Mouse (Mus musculus): ENCODE data around the gene Zfp324. TPM values are rescaled to one million over a fixed set of nuclear protein-coding genes. Genes with fewer than 3 reads are reported as not detected.
A peak's percentile ranks its signal among the peaks of the same experiment; 100 is the strongest.

Zfp324 gene
- polyA plus RNA-seq, 1 experiment from 2014 or later: 13.6 TPM

GRCm38 (mm10) chr7:12998851-12999250 lies 33.2 kb downstream of the Zfp324 start, which contains the start of gene Trim28:
TSS of gene Trim28 (plus strand) at chr7:12999114.
- ATAC-seq (ENCODE audit: low FRiP score, low read depth): no peak
- Histone ChIP-seq H3K9ac (no peak within 1 kb of the TSS), H3K4me3 (no peak within 1 kb of the TSS), H3K27me3 (no peaks in the 10 kb centered on the region), H3K9me3 (no peaks in the 10 kb centered on the region), H3K4me2 (no peak within 1 kb of the TSS), H3K4me1 (replicated peaks) (no peaks in the 10 kb centered on the region), H3K36me3 (peaks cover 6% of the 10 kb centered on the region; the same call in 1 of the 2 replicates), H3K27ac (replicated peaks) (no peak within 1 kb of the TSS)
- 87% methylated on average over 3 of the region's 3 CpGs for WGBS

GRCm38 (mm10) chr7:13001584-13001983 lies 35.9 kb downstream of the Zfp324 start:
- Histone ChIP-seq H3K36me3 (peaks cover 21% of the 10 kb centered on the region), H3K4me2 (no peak overlapping the region), H3K9me3 (no peaks in the 10 kb centered on the region), H3K9ac (no peak overlapping the region), H3K4me1 (replicated peaks) (0 out of 2 replicates have a peak, but pooled peaks cover 2% of the 10 kb centered on the region), H3K27ac (replicated peaks) (no peak overlapping the region), H3K4me3 (no peak overlapping the region), H3K27me3 (no peaks in the 10 kb centered on the region)
- no peak for ATAC-seq (ENCODE audit: low FRiP score, low read depth)
- 81% methylated on average over 1 of the region's 1 CpGs for WGBS

GRCm38 (mm10) chr7:13003380-13003779 lies 37.7 kb downstream of the Zfp324 start:
- Histone ChIP-seq H3K27me3 (no peaks in the 10 kb centered on the region), H3K9ac (no peak overlapping the region), H3K36me3 (peaks cover 33% of the 10 kb centered on the region), H3K4me3 (no peak overlapping the region), H3K4me2 (no peak overlapping the region), H3K9me3 (no peaks in the 10 kb centered on the region), H3K27ac (replicated peaks) (no peak overlapping the region), H3K4me1 (replicated peaks) (peaks cover 18% of the 10 kb centered on the region)
- ATAC-seq (ENCODE audit: low FRiP score, low read depth): no peak
- 78% methylated on average over 5 of the region's 5 CpGs for WGBS

GRCm38 (mm10) chr7:13006011-13006410 lies 40.4 kb downstream of the Zfp324 start:
- Histone ChIP-seq H3K9me3 (no peaks in the 10 kb centered on the region), H3K4me2 (no peak overlapping the region), H3K4me1 (replicated peaks) (peaks cover 31% of the 10 kb centered on the region), H3K36me3 (peaks cover 33% of the 10 kb centered on the region), H3K27me3 (no peaks in the 10 kb centered on the region), H3K4me3 (no peak overlapping the region), H3K9ac (no peak overlapping the region), H3K27ac (replicated peaks) (no peak overlapping the region)
- ATAC-seq (ENCODE audit: low FRiP score, low read depth): no peak
- WGBS: 85% methylated on average over 17 of the region's 17 CpGs

GRCm38 (mm10) chr7:13006531-13006930 lies 40.9 kb downstream of the Zfp324 start:
- 86% methylated on average over 10 of the region's 10 CpGs for WGBS
- Histone ChIP-seq H3K27ac (replicated peaks) (no peak overlapping the region), H3K4me2 (no peak overlapping the region), H3K36me3 (peaks cover 33% of the 10 kb centered on the region), H3K9ac (no peak overlapping the region), H3K4me3 (no peak overlapping the region), H3K4me1 (replicated peaks) (peaks cover 31% of the 10 kb centered on the region), H3K9me3 (no peaks in the 10 kb centered on the region), H3K27me3 (no peaks in the 10 kb centered on the region)
- ATAC-seq (ENCODE audit: low FRiP score, low read depth): no peak

- Histone ChIP-seq H3K9ac (peak overlapping the region; percentile 17; the same call in 1 of the 2 replicates), H3K9me3 (no peaks in the 10 kb centered on the region), H3K4me3 (peak overlapping the region; percentile 21), H3K4me1 (replicated peaks) (peaks cover 31% of the 10 kb centered on the region), H3K27ac (replicated peaks) (no peak overlapping the region), H3K27me3 (no peaks in the 10 kb centered on the region), H3K4me2 (peak overlapping the region; percentile 80), H3K36me3 (peaks cover 32% of the 10 kb centered on the region)
- no peak for ATAC-seq (ENCODE audit: low FRiP score, low read depth)
- 36% methylated on average over 57 of the region's 57 CpGs for WGBS
Measured at GRCm38 (mm10) chr7:13007341-13008092, 41.9 kb downstream of the Zfp324 start.

GRCm38 (mm10) chr7:13009143-13010004 lies 43.7 kb downstream of the Zfp324 start:
- WGBS: under 1% methylated on average over 42 of the region's 42 CpGs
- ATAC-seq (ENCODE audit: low FRiP score, low read depth): peak; percentile 89

GRCm38 (mm10) chr7:13010005-13010908 lies 44.6 kb downstream of the Zfp324 start, which contains the start of gene Zbtb45:
TSS of gene Zbtb45 (minus strand) at chr7:13010034.
- ATAC-seq (ENCODE audit: low FRiP score, low read depth): no peak
- Histone ChIP-seq H3K4me1 (replicated peaks) (peaks cover 31% of the 10 kb centered on the region), H3K9me3 (no peaks in the 10 kb centered on the region), H3K9ac (peak within 1 kb of the TSS; percentile 83), H3K4me2 (peak within 1 kb of the TSS; percentile 80), H3K27me3 (no peaks in the 10 kb centered on the region), H3K36me3 (peaks cover 19% of the 10 kb centered on the region), H3K4me3 (peak within 1 kb of the TSS; percentile 84), H3K27ac (replicated peaks) (peak within 1 kb of the TSS; percentile 95)
- whole genome bisulfite sequencing: 4% methylated on average over 26 of the region's 26 CpGs

More at GRCm38 (mm10) chr7:13009143-13010004, 43.7 kb downstream of the Zfp324 start:
- Histone ChIP-seq H3K4me2 (peak overlapping the region; percentile 80), H3K27ac (replicated peaks) (peak overlapping the region; percentile 95), H3K9me3 (no peaks in the 10 kb centered on the region), H3K36me3 (peaks cover 26% of the 10 kb centered on the region), H3K4me3 (peak overlapping the region; percentile 84), H3K27me3 (no peaks in the 10 kb centered on the region), H3K9ac (peak overlapping the region; percentile 83), H3K4me1 (replicated peaks) (peaks cover 31% of the 10 kb centered on the region)

- Histone ChIP-seq H3K27me3 (no peaks in the 10 kb centered on the region), H3K27ac (replicated peaks) (no peak overlapping the region), H3K36me3 (no peaks in the 10 kb centered on the region), H3K9me3 (no peaks in the 10 kb centered on the region), H3K4me2 (no peak overlapping the region), H3K4me1 (replicated peaks) (peaks cover 11% of the 10 kb centered on the region), H3K9ac (no peak overlapping the region), H3K4me3 (no peak overlapping the region)
- ATAC-seq (ENCODE audit: low FRiP score, low read depth): no peak
- 70% methylated on average over 4 of the region's 4 CpGs for WGBS
Measured at GRCm38 (mm10) chr7:13013671-13014070, 48.0 kb downstream of the Zfp324 start.

GRCm38 (mm10) chr7:13014275-13014839 lies 48.7 kb downstream of the Zfp324 start:
- H3K4me1 ChIP-seq (replicated peaks): peaks cover 7% of the 10 kb centered on the region
- no peak for ATAC-seq (ENCODE audit: low FRiP score, low read depth)
- WGBS: 30% methylated on average over 6 of the region's 6 CpGs

GRCm38 (mm10) chr7:13015217-13015616 lies 49.6 kb downstream of the Zfp324 start:
- Histone ChIP-seq H3K4me3 (no peak overlapping the region), H3K4me2 (no peak overlapping the region), H3K27ac (replicated peaks) (no peak overlapping the region), H3K36me3 (no peaks in the 10 kb centered on the region), H3K4me1 (replicated peaks) (peaks cover 6% of the 10 kb centered on the region), H3K9me3 (no peaks in the 10 kb centered on the region), H3K27me3 (no peaks in the 10 kb centered on the region), H3K9ac (no peak overlapping the region)
- ATAC-seq (ENCODE audit: low FRiP score, low read depth): no peak
- 81% methylated on average over 1 of the region's 1 CpGs for WGBS

More at GRCm38 (mm10) chr7:13014275-13014839, 48.7 kb downstream of the Zfp324 start:
- Histone ChIP-seq H3K27me3 (no peaks in the 10 kb centered on the region), H3K9ac (no peak overlapping the region), H3K9me3 (no peaks in the 10 kb centered on the region), H3K36me3 (no peaks in the 10 kb centered on the region), H3K4me3 (no peak overlapping the region), H3K27ac (replicated peaks) (no peak overlapping the region), H3K4me2 (no peak overlapping the region)
